Mouse (Mus musculus): Measurements from ENCODE around the gene Gucy2g. TPM values are rescaled to one million over a fixed set of nuclear protein-coding genes. Genes with fewer than 3 reads are reported as not detected.

Gene Gucy2g
- polyA plus RNA-seq (2012): not detected in 2 replicates

DNA sequence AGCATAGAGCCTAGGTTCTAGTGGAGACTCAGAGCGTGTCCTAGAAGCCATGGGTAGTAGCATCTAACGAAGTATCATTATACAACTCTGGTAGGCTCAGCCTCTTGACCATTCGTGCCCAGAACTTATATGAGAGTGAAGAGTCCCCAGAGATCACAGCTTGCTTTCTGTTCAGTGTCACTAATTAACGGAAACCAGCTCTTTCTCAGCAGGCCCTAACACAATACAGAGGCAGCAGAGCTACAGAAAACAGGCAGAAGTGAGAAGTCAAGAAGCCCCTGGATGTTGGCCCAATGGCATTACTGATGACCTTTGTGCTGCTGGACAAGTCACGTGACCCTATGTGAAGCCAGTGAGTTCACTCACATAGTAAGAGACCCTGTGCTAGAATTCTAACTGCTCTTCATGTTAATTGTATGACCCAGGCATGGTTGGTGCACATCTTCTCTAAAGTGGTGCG is at the start of gene Gucy2g:
TSS of gene Gucy2g (minus strand) at position 51 of the 460 bp plus-strand sequence.
- Histone ChIP-seq H3K9me3 (ENCODE audit: control insufficient read depth, low read length) (no peaks in the 10 kb centered on the region), H3K4me1 (ENCODE audit: control insufficient read depth) (peaks cover 15% of the 10 kb centered on the region), H3K27me3 (ENCODE audit: control insufficient read depth) (peaks cover 5% of the 10 kb centered on the region), H3K36me3 (ENCODE audit: control insufficient read depth) (no peaks in the 10 kb centered on the region), H3K4me3 (replicated peaks) (no peak within 1 kb of the TSS)
- TF ChIP-seq TAL1 (IDR thresholded peaks at IDR 0.05; ENCODE audit: low read length) (no peak), GATA1 (IDR thresholded peaks at IDR 0.05; ENCODE audit: low read length) (no peak)

DNA sequence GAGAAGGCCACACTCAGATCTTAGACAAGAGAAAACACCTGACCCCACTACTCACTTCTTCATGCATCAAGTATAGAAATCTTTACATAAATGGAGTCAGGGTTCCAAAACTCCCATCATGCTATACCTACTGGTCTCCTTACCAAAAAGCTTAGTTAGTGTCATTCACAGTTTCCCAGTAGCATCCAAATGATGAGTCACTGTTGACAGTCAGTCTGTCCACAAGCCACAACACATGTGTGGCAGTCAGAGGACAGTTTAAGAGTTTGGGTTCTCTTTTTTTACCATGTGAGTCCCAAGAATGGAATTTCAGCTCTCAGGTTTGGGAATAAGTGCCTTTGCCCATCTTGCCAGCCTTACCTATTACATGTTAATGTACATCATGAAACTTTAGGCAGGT is 47.9 kb upstream of the Gucy2g start:
- Histone ChIP-seq H3K36me3 (ENCODE audit: control insufficient read depth) (peaks cover 99% of the 10 kb centered on the region), H3K9me3 (ENCODE audit: control insufficient read depth, low read length) (peaks cover 3% of the 10 kb centered on the region), H3K4me3 (replicated peaks) (no peak overlapping the region), H3K4me1 (ENCODE audit: control insufficient read depth) (peaks cover 64% of the 10 kb centered on the region), H3K27me3 (ENCODE audit: control insufficient read depth) (no peaks in the 10 kb centered on the region)
- TF ChIP-seq GATA1 (IDR thresholded peaks at IDR 0.05; ENCODE audit: low read length): no peak
- TF ChIP-seq TAL1 (IDR thresholded peaks at IDR 0.05; ENCODE audit: low read length): no peak

DNA sequence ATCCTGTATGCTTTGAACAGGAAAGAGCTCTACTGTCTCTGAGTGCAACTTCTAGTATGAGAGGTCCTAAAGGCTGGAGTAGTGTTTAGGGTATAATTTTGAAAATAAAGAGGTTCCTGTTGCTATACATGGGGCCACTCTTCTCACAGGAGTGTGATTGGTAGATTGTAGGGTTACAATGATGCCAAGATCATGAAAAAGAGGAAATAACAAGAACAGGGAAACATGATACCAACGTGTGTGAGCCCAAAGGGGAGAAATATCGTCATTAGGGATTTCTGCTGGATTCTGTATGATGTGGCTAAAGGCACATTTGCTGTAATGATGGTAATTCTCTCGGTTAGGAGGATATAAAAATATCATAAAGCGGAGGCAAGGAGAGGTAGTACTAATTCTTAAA is 45.0 kb upstream of the Gucy2g start:
- no peak for TF ChIP-seq TAL1 (IDR thresholded peaks at IDR 0.05; ENCODE audit: low read length)
- no peak for TF ChIP-seq GATA1 (IDR thresholded peaks at IDR 0.05; ENCODE audit: low read length)
- Histone ChIP-seq H3K36me3 (ENCODE audit: control insufficient read depth) (peaks cover 99% of the 10 kb centered on the region), H3K4me3 (replicated peaks) (peak overlapping the region; percentile 60), H3K27me3 (ENCODE audit: control insufficient read depth) (no peaks in the 10 kb centered on the region), H3K9me3 (ENCODE audit: control insufficient read depth, low read length) (peaks cover 3% of the 10 kb centered on the region), H3K4me1 (ENCODE audit: control insufficient read depth) (peaks cover 73% of the 10 kb centered on the region)

DNA sequence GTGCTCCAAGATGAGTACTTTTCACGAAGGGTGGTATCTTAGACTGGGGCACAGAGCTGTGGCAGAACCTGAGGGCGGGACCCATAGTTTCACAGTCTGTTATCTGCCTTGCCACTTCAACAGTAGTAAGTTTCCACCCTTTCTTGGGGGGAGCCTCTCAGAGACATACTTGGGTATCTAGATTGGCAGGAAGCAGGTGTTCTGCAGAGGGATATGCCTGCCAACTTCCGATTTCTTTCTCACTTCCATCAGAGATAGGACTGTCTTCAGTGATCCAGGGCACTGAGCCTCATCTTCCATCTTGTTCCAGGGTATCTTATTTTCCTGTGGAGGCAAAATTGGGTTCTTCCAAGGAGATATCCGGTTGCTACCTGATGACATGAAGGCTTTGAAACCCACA is 43.1 kb upstream of the Gucy2g start:
- TF ChIP-seq GATA1 (IDR thresholded peaks at IDR 0.05; ENCODE audit: low read length) (peak; percentile 93), TAL1 (IDR thresholded peaks at IDR 0.05; ENCODE audit: low read length) (peak; percentile 82)
- peaks cover 58% of the 10 kb centered on the region for H3K4me1 ChIP-seq (ENCODE audit: control insufficient read depth)
- peaks cover 3% of the 10 kb centered on the region for H3K9me3 ChIP-seq (ENCODE audit: control insufficient read depth, low read length)
- H3K36me3 ChIP-seq (ENCODE audit: control insufficient read depth): peaks cover 97% of the 10 kb centered on the region
- H3K27me3 ChIP-seq (ENCODE audit: control insufficient read depth): no peaks in the 10 kb centered on the region
- peak overlapping the region; percentile 60 for H3K4me3 ChIP-seq (replicated peaks)

DNA sequence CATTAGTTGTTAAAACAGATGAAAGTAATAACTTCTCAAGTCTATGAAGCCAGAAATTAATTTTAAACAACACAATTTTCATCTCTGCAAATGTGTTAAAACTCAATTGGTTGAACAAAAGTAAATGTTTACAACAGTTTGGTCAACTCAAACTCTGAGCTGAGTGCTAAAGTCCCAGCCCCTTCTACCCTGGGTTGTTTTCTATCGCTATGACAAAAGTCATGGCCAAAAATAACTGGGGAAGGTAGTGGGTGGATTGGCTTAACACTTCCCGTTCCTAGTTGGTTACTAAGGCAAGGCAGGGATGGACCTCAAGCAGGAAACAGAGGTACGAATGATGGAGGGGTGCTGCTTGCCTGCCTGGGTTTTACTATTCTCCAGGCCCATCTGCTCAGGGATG is 35.7 kb upstream of the Gucy2g start:
- Histone ChIP-seq H3K27me3 (ENCODE audit: control insufficient read depth) (no peaks in the 10 kb centered on the region), H3K4me3 (replicated peaks) (no peak overlapping the region), H3K36me3 (ENCODE audit: control insufficient read depth) (peaks cover 84% of the 10 kb centered on the region), H3K9me3 (ENCODE audit: control insufficient read depth, low read length) (no peaks in the 10 kb centered on the region), H3K4me1 (ENCODE audit: control insufficient read depth) (peaks cover 51% of the 10 kb centered on the region)
- TF ChIP-seq GATA1 (IDR thresholded peaks at IDR 0.05; ENCODE audit: low read length): no peak
- no peak for TF ChIP-seq TAL1 (IDR thresholded peaks at IDR 0.05; ENCODE audit: low read length)

- H3K36me3 ChIP-seq (ENCODE audit: control insufficient read depth): peaks cover 83% of the 10 kb centered on the region
- no peaks in the 10 kb centered on the region for H3K27me3 ChIP-seq (ENCODE audit: control insufficient read depth)
- no peak overlapping the region for H3K4me3 ChIP-seq (replicated peaks)
- peaks cover 52% of the 10 kb centered on the region for H3K4me1 ChIP-seq (ENCODE audit: control insufficient read depth)
- no peaks in the 10 kb centered on the region for H3K9me3 ChIP-seq (ENCODE audit: control insufficient read depth, low read length)
- TF ChIP-seq GATA1 (IDR thresholded peaks at IDR 0.05; ENCODE audit: low read length): no peak
- TF ChIP-seq TAL1 (IDR thresholded peaks at IDR 0.05; ENCODE audit: low read length): no peak
Observed at GRCm38 (mm10) chr19:55276100-55276499, 35.1 kb upstream of the Gucy2g start.

GRCm38 (mm10) chr19:55273340-55273739 is 32.3 kb upstream of the Gucy2g start:
- no peak for TF ChIP-seq GATA1 (IDR thresholded peaks at IDR 0.05; ENCODE audit: low read length)
- no peak for TF ChIP-seq TAL1 (IDR thresholded peaks at IDR 0.05; ENCODE audit: low read length)
- Histone ChIP-seq H3K4me3 (replicated peaks) (no peak overlapping the region), H3K36me3 (ENCODE audit: control insufficient read depth) (peaks cover 84% of the 10 kb centered on the region), H3K27me3 (ENCODE audit: control insufficient read depth) (no peaks in the 10 kb centered on the region), H3K9me3 (ENCODE audit: control insufficient read depth, low read length) (no peaks in the 10 kb centered on the region), H3K4me1 (ENCODE audit: control insufficient read depth) (peaks cover 75% of the 10 kb centered on the region)

- Histone ChIP-seq H3K36me3 (ENCODE audit: control insufficient read depth) (peaks cover 80% of the 10 kb centered on the region), H3K4me1 (ENCODE audit: control insufficient read depth) (peaks cover 86% of the 10 kb centered on the region), H3K9me3 (ENCODE audit: control insufficient read depth, low read length) (no peaks in the 10 kb centered on the region)
Observed at GRCm38 (mm10) chr19:55271448-55271847, 30.4 kb upstream of the Gucy2g start.

DNA sequence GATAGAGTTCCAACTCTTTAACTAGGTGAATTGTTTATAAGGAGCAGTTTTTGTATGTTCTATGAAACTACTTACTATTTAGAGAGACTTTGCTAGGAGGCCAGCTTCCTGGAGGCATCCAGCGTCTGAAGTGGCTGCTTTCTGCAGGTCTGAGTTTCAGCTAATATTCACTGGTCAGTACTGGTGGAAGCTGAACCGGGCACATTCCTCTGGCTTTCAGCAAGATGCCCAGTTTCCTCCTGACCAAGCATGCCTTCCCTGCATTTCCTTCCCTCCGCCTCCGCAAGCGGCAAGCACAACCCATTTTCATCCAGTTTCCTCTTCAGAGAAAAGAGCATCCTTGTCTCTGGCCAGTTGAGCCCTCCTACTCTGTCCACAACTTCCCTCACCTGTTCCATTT is 28.0 kb upstream of the Gucy2g start:
- H3K36me3 ChIP-seq (ENCODE audit: control insufficient read depth): peaks cover 77% of the 10 kb centered on the region
- no peaks in the 10 kb centered on the region for H3K27me3 ChIP-seq (ENCODE audit: control insufficient read depth)
- no peak for TF ChIP-seq GATA1 (IDR thresholded peaks at IDR 0.05; ENCODE audit: low read length)
- TF ChIP-seq TAL1 (IDR thresholded peaks at IDR 0.05; ENCODE audit: low read length): no peak
- no peak overlapping the region for H3K4me3 ChIP-seq (replicated peaks)
- no peaks in the 10 kb centered on the region for H3K9me3 ChIP-seq (ENCODE audit: control insufficient read depth, low read length)
- peaks cover 76% of the 10 kb centered on the region for H3K4me1 ChIP-seq (ENCODE audit: control insufficient read depth)

More at GRCm38 (mm10) chr19:55271448-55271847, 30.4 kb upstream of the Gucy2g start:
- TF ChIP-seq GATA1 (IDR thresholded peaks at IDR 0.05; ENCODE audit: low read length): no peak
- TF ChIP-seq TAL1 (IDR thresholded peaks at IDR 0.05; ENCODE audit: low read length): no peak
- H3K27me3 ChIP-seq (ENCODE audit: control insufficient read depth): no peaks in the 10 kb centered on the region
- H3K4me3 ChIP-seq (replicated peaks): no peak overlapping the region

- no peak overlapping the region for H3K4me3 ChIP-seq (replicated peaks)
- TF ChIP-seq GATA1 (IDR thresholded peaks at IDR 0.05; ENCODE audit: low read length) (no peak), TAL1 (IDR thresholded peaks at IDR 0.05; ENCODE audit: low read length) (no peak)
- peaks cover 67% of the 10 kb centered on the region for H3K4me1 ChIP-seq (ENCODE audit: control insufficient read depth)
- H3K36me3 ChIP-seq (ENCODE audit: control insufficient read depth): peaks cover 72% of the 10 kb centered on the region
- no peaks in the 10 kb centered on the region for H3K9me3 ChIP-seq (ENCODE audit: control insufficient read depth, low read length)
- H3K27me3 ChIP-seq (ENCODE audit: control insufficient read depth): no peaks in the 10 kb centered on the region
Observed at GRCm38 (mm10) chr19:55268150-55268549, 27.1 kb upstream of the Gucy2g start.

Data from erythroblast, embryonic 14.5 days (primary cell).